Mouse (Mus musculus): Measurements from ENCODE around the gene Zbtb7b. TPM values are rescaled to one million over a fixed set of nuclear protein-coding genes. Genes with fewer than 3 reads are reported as not detected.

Zbtb7b gene
- polyA plus RNA-seq, 1 experiment, result 75.2 TPM

GRCm38 (mm10) chr3:89377831-89378230, 16.7 kb downstream of the Zbtb7b start:
- TF ChIP-seq CTCF (IDR thresholded peaks at IDR 0.05; ENCODE audit: low read depth, low read length), result no peak
- TF ChIP-seq POLR2A (IDR thresholded peaks at IDR 0.05; ENCODE audit: borderline replicate concordance, low read depth, low read length), result no peak
- Histone ChIP-seq H3K27ac (ENCODE audit: insufficient read depth, low read depth, low read length) (no peak overlapping the region), H3K4me3 (ENCODE audit: insufficient read depth, low read length) (no peak overlapping the region), H3K4me1 (ENCODE audit: control insufficient read depth, insufficient read depth, low read length) (peaks cover 16% of the 10 kb centered on the region)

- TF ChIP-seq CTCF (IDR thresholded peaks at IDR 0.05; ENCODE audit: low read depth, low read length) (no peak), POLR2A (IDR thresholded peaks at IDR 0.05; ENCODE audit: borderline replicate concordance, low read depth, low read length) (no peak)
- Histone ChIP-seq H3K4me1 (ENCODE audit: control insufficient read depth, insufficient read depth, low read length) (peaks cover 10% of the 10 kb centered on the region), H3K4me3 (ENCODE audit: insufficient read depth, low read length) (no peak overlapping the region), H3K27ac (ENCODE audit: insufficient read depth, low read depth, low read length) (no peak overlapping the region)
These were observed 20.9 kb downstream of the Zbtb7b start for GRCm38 (mm10) chr3:89373581-89374231.

GRCm38 (mm10) chr3:89367338-89367737, 27.2 kb downstream of the Zbtb7b start:
- no peaks in the 10 kb centered on the region for H3K4me1 ChIP-seq (ENCODE audit: control insufficient read depth, insufficient read depth, low read length)
- TF ChIP-seq POLR2A (IDR thresholded peaks at IDR 0.05; ENCODE audit: borderline replicate concordance, low read depth, low read length) (no peak), CTCF (IDR thresholded peaks at IDR 0.05; ENCODE audit: low read depth, low read length) (no peak)
- no peak overlapping the region for H3K4me3 ChIP-seq (ENCODE audit: insufficient read depth, low read length)
- H3K27ac ChIP-seq (ENCODE audit: insufficient read depth, low read depth, low read length), result no peak overlapping the region

- Histone ChIP-seq H3K4me3 (ENCODE audit: insufficient read depth, low read length) (no peak overlapping the region), H3K4me1 (ENCODE audit: control insufficient read depth, insufficient read depth, low read length) (peaks cover under 1% of the 10 kb centered on the region; the same call in 1 of the 2 replicates), H3K27ac (ENCODE audit: insufficient read depth, low read depth, low read length) (no peak overlapping the region)
- TF ChIP-seq CTCF (IDR thresholded peaks at IDR 0.05; ENCODE audit: low read depth, low read length) (no peak), POLR2A (IDR thresholded peaks at IDR 0.05; ENCODE audit: borderline replicate concordance, low read depth, low read length) (no peak)
These were observed 28.8 kb downstream of the Zbtb7b start for GRCm38 (mm10) chr3:89365486-89366414.

GRCm38 (mm10) chr3:89365153-89365485, 29.5 kb downstream of the Zbtb7b start, which contains the start of gene Dcst1:
TSS of gene Dcst1 (minus strand) at chr3:89365253.
- Histone ChIP-seq H3K4me3 (ENCODE audit: insufficient read depth, low read length) (no peak within 1 kb of the TSS), H3K4me1 (ENCODE audit: control insufficient read depth, insufficient read depth, low read length) (peaks cover 4% of the 10 kb centered on the region), H3K27ac (ENCODE audit: insufficient read depth, low read depth, low read length) (no peak within 1 kb of the TSS)
- TF ChIP-seq POLR2A (IDR thresholded peaks at IDR 0.05; ENCODE audit: borderline replicate concordance, low read depth, low read length) (no peak), CTCF (IDR thresholded peaks at IDR 0.05; ENCODE audit: low read depth, low read length) (no peak)

GRCm38 (mm10) chr3:89364631-89365030, 29.9 kb downstream of the Zbtb7b start:
- H3K27ac ChIP-seq (ENCODE audit: insufficient read depth, low read depth, low read length), result no peak overlapping the region
- TF ChIP-seq POLR2A (IDR thresholded peaks at IDR 0.05; ENCODE audit: borderline replicate concordance, low read depth, low read length) (no peak), CTCF (IDR thresholded peaks at IDR 0.05; ENCODE audit: low read depth, low read length) (no peak)

GRCm38 (mm10) chr3:89361675-89362074, 32.9 kb downstream of the Zbtb7b start, which contains the start of gene Dcst2:
TSS of gene Dcst2 (plus strand) at chr3:89361975.
- TF ChIP-seq POLR2A (IDR thresholded peaks at IDR 0.05; ENCODE audit: borderline replicate concordance, low read depth, low read length) (no peak), CTCF (IDR thresholded peaks at IDR 0.05; ENCODE audit: low read depth, low read length) (no peak)
- Histone ChIP-seq H3K4me3 (ENCODE audit: insufficient read depth, low read length) (no peak within 1 kb of the TSS), H3K27ac (ENCODE audit: insufficient read depth, low read depth, low read length) (no peak within 1 kb of the TSS), H3K4me1 (ENCODE audit: control insufficient read depth, insufficient read depth, low read length) (peaks cover 14% of the 10 kb centered on the region)

More at GRCm38 (mm10) chr3:89364631-89365030, 29.9 kb downstream of the Zbtb7b start:
- H3K4me1 ChIP-seq (ENCODE audit: control insufficient read depth, insufficient read depth, low read length), result peaks cover 9% of the 10 kb centered on the region
- H3K4me3 ChIP-seq (ENCODE audit: insufficient read depth, low read length), result no peak overlapping the region

GRCm38 (mm10) chr3:89360237-89360636, 34.3 kb downstream of the Zbtb7b start:
- no peak for TF ChIP-seq CTCF (IDR thresholded peaks at IDR 0.05; ENCODE audit: low read depth, low read length)
- TF ChIP-seq POLR2A (IDR thresholded peaks at IDR 0.05; ENCODE audit: borderline replicate concordance, low read depth, low read length), result no peak
- no peak overlapping the region; the same call in 1 of the 2 replicates for H3K27ac ChIP-seq (ENCODE audit: insufficient read depth, low read depth, low read length)
- peaks cover 16% of the 10 kb centered on the region for H3K4me1 ChIP-seq (ENCODE audit: control insufficient read depth, insufficient read depth, low read length)
- no peak overlapping the region for H3K4me3 ChIP-seq (ENCODE audit: insufficient read depth, low read length)

GRCm38 (mm10) chr3:89359630-89360029, 34.9 kb downstream of the Zbtb7b start:
- TF ChIP-seq POLR2A (IDR thresholded peaks at IDR 0.05; ENCODE audit: borderline replicate concordance, low read depth, low read length) (no peak), CTCF (IDR thresholded peaks at IDR 0.05; ENCODE audit: low read depth, low read length) (no peak)

GRCm38 (mm10) chr3:89356029-89356428, 38.5 kb downstream of the Zbtb7b start:
- Histone ChIP-seq H3K4me1 (ENCODE audit: control insufficient read depth, insufficient read depth, low read length) (peaks cover 17% of the 10 kb centered on the region), H3K27ac (ENCODE audit: insufficient read depth, low read depth, low read length) (no peak overlapping the region), H3K4me3 (ENCODE audit: insufficient read depth, low read length) (no peak overlapping the region)
- TF ChIP-seq POLR2A (IDR thresholded peaks at IDR 0.05; ENCODE audit: borderline replicate concordance, low read depth, low read length), result no peak
- no peak for TF ChIP-seq CTCF (IDR thresholded peaks at IDR 0.05; ENCODE audit: low read depth, low read length)

More at GRCm38 (mm10) chr3:89359630-89360029, 34.9 kb downstream of the Zbtb7b start:
- Histone ChIP-seq H3K27ac (ENCODE audit: insufficient read depth, low read depth, low read length) (no peak overlapping the region), H3K4me3 (ENCODE audit: insufficient read depth, low read length) (no peak overlapping the region), H3K4me1 (ENCODE audit: control insufficient read depth, insufficient read depth, low read length) (peaks cover 17% of the 10 kb centered on the region)

All from bone marrow macrophage, adult 2 months (primary cell).